Mouse (Mus musculus): ENCODE measurements around the gene Eif3l. TPM values are rescaled to one million over a fixed set of nuclear protein-coding genes. Genes with fewer than 3 reads are reported as not detected.

The Eif3l gene
- polyA plus RNA-seq, 2 experiments: 198 to 214 TPM

GRCm38 (mm10) chr15:79097135-79097534 lies 22.2 kb downstream of the Eif3l start:
- peaks cover 8% of the 10 kb centered on the region for H3K4me1 ChIP-seq (ENCODE audit: control insufficient read depth, insufficient read depth, low read length)
- H3K4me3 ChIP-seq (replicated peaks; ENCODE audit: low read length): no peak overlapping the region
- DNase-seq (ENCODE audit: low spot score) (no peak), ATAC-seq (ENCODE audit: low FRiP score, low read depth) (no peak)
- WGBS: 25% methylated on average over 2 of the region's 2 CpGs
- no peak overlapping the region for H3K9ac ChIP-seq (ENCODE audit: low read depth, low read length, severe bottlenecking)
- H3K36me3 ChIP-seq (ENCODE audit: control insufficient read depth, insufficient read depth, low read length): peaks cover 41% of the 10 kb centered on the region
- no peaks in the 10 kb centered on the region for H3K27me3 ChIP-seq (ENCODE audit: control insufficient read depth, insufficient read depth, low read length)
- H3K9me3 ChIP-seq (ENCODE audit: control insufficient read depth, low read length): no peaks in the 10 kb centered on the region
- peak overlapping the region; percentile 58 for H3K27ac ChIP-seq (replicated peaks; ENCODE audit: low read depth, low read length)
- no peak for TF ChIP-seq POLR2A (IDR thresholded peaks at IDR 0.05; ENCODE audit: borderline replicate concordance, extremely low read depth, insufficient read depth, insufficient read length)
- no peak overlapping the region for H3K4me2 ChIP-seq (replicated peaks; ENCODE audit: low read depth, low read length, severe bottlenecking)

- no peak overlapping the region for H3K4me2 ChIP-seq (replicated peaks; ENCODE audit: low read depth, low read length, severe bottlenecking)
- H3K36me3 ChIP-seq (ENCODE audit: control insufficient read depth, insufficient read depth, low read length): peaks cover 37% of the 10 kb centered on the region
- H3K9me3 ChIP-seq (ENCODE audit: control insufficient read depth, low read length): no peaks in the 10 kb centered on the region
- H3K9ac ChIP-seq (ENCODE audit: low read depth, low read length, severe bottlenecking): peak overlapping the region; percentile 34; the same call in 1 of the 2 replicates
- peaks cover 8% of the 10 kb centered on the region for H3K4me1 ChIP-seq (ENCODE audit: control insufficient read depth, insufficient read depth, low read length)
- TF ChIP-seq POLR2A (IDR thresholded peaks at IDR 0.05; ENCODE audit: borderline replicate concordance, extremely low read depth, insufficient read depth, insufficient read length): no peak
- ATAC-seq (ENCODE audit: low FRiP score, low read depth) (peak; percentile 75), DNase-seq (ENCODE audit: low spot score) (peak; percentile 48)
- H3K27me3 ChIP-seq (ENCODE audit: control insufficient read depth, insufficient read depth, low read length): no peaks in the 10 kb centered on the region
- WGBS: 48% methylated on average over 6 of the region's 6 CpGs
- H3K27ac ChIP-seq (replicated peaks; ENCODE audit: low read depth, low read length): peak overlapping the region; percentile 58
- no peak overlapping the region for H3K4me3 ChIP-seq (replicated peaks; ENCODE audit: low read length)
Measured at GRCm38 (mm10) chr15:79097611-79098025, 22.6 kb downstream of the Eif3l start.

- no peak for DNase-seq (ENCODE audit: low spot score)
- H3K9me3 ChIP-seq (ENCODE audit: control insufficient read depth, low read length): no peaks in the 10 kb centered on the region
- H3K36me3 ChIP-seq (ENCODE audit: control insufficient read depth, insufficient read depth, low read length): peaks cover 31% of the 10 kb centered on the region
- 0 out of 2 replicates have a peak overlapping the region, but pooled peaks have one; percentile 58 for H3K27ac ChIP-seq (replicated peaks; ENCODE audit: low read depth, low read length)
- H3K4me1 ChIP-seq (ENCODE audit: control insufficient read depth, insufficient read depth, low read length): peaks cover 8% of the 10 kb centered on the region
- no peak overlapping the region for H3K4me3 ChIP-seq (replicated peaks; ENCODE audit: low read length)
- no peaks in the 10 kb centered on the region for H3K27me3 ChIP-seq (ENCODE audit: control insufficient read depth, insufficient read depth, low read length)
- H3K9ac ChIP-seq (ENCODE audit: low read depth, low read length, severe bottlenecking): no peak overlapping the region
- no peak overlapping the region for H3K4me2 ChIP-seq (replicated peaks; ENCODE audit: low read depth, low read length, severe bottlenecking)
- 56% methylated on average over 5 of the region's 5 CpGs for WGBS
- no peak for ATAC-seq (ENCODE audit: low FRiP score, low read depth)
- TF ChIP-seq POLR2A (IDR thresholded peaks at IDR 0.05; ENCODE audit: borderline replicate concordance, extremely low read depth, insufficient read depth, insufficient read length): no peak
Measured at GRCm38 (mm10) chr15:79098220-79098619, 23.2 kb downstream of the Eif3l start.

GRCm38 (mm10) chr15:79098868-79099267 lies 23.9 kb downstream of the Eif3l start:
- Histone ChIP-seq H3K4me1 (ENCODE audit: control insufficient read depth, insufficient read depth, low read length) (peaks cover 8% of the 10 kb centered on the region), H3K4me2 (replicated peaks; ENCODE audit: low read depth, low read length, severe bottlenecking) (no peak overlapping the region), H3K9me3 (ENCODE audit: control insufficient read depth, low read length) (no peaks in the 10 kb centered on the region), H3K36me3 (ENCODE audit: control insufficient read depth, insufficient read depth, low read length) (peaks cover 24% of the 10 kb centered on the region), H3K27ac (replicated peaks; ENCODE audit: low read depth, low read length) (no peak overlapping the region), H3K27me3 (ENCODE audit: control insufficient read depth, insufficient read depth, low read length) (no peaks in the 10 kb centered on the region), H3K4me3 (replicated peaks; ENCODE audit: low read length) (no peak overlapping the region), H3K9ac (ENCODE audit: low read depth, low read length, severe bottlenecking) (no peak overlapping the region)
- TF ChIP-seq POLR2A (IDR thresholded peaks at IDR 0.05; ENCODE audit: borderline replicate concordance, extremely low read depth, insufficient read depth, insufficient read length): no peak
- no peak for DNase-seq (ENCODE audit: low spot score)
- WGBS: 61% methylated on average over 7 of the region's 7 CpGs
- no peak for ATAC-seq (ENCODE audit: low FRiP score, low read depth)

GRCm38 (mm10) chr15:79099456-79099855 lies 24.5 kb downstream of the Eif3l start:
- DNase-seq (ENCODE audit: low spot score): no peak
- Histone ChIP-seq H3K9ac (ENCODE audit: low read depth, low read length, severe bottlenecking) (no peak overlapping the region), H3K9me3 (ENCODE audit: control insufficient read depth, low read length) (no peaks in the 10 kb centered on the region), H3K36me3 (ENCODE audit: control insufficient read depth, insufficient read depth, low read length) (peaks cover 18% of the 10 kb centered on the region), H3K27ac (replicated peaks; ENCODE audit: low read depth, low read length) (no peak overlapping the region), H3K4me2 (replicated peaks; ENCODE audit: low read depth, low read length, severe bottlenecking) (no peak overlapping the region), H3K27me3 (ENCODE audit: control insufficient read depth, insufficient read depth, low read length) (no peaks in the 10 kb centered on the region), H3K4me3 (replicated peaks; ENCODE audit: low read length) (no peak overlapping the region), H3K4me1 (ENCODE audit: control insufficient read depth, insufficient read depth, low read length) (peaks cover 8% of the 10 kb centered on the region)
- no peak for TF ChIP-seq POLR2A (IDR thresholded peaks at IDR 0.05; ENCODE audit: borderline replicate concordance, extremely low read depth, insufficient read depth, insufficient read length)
- no peak for ATAC-seq (ENCODE audit: low FRiP score, low read depth)
- 68% methylated on average over 4 of the region's 4 CpGs for WGBS

- Histone ChIP-seq H3K4me3 (replicated peaks; ENCODE audit: low read length) (no peak overlapping the region), H3K4me1 (ENCODE audit: control insufficient read depth, insufficient read depth, low read length) (peaks cover 8% of the 10 kb centered on the region), H3K9me3 (ENCODE audit: control insufficient read depth, low read length) (no peaks in the 10 kb centered on the region), H3K4me2 (replicated peaks; ENCODE audit: low read depth, low read length, severe bottlenecking) (no peak overlapping the region), H3K9ac (ENCODE audit: low read depth, low read length, severe bottlenecking) (no peak overlapping the region), H3K27ac (replicated peaks; ENCODE audit: low read depth, low read length) (no peak overlapping the region), H3K36me3 (ENCODE audit: control insufficient read depth, insufficient read depth, low read length) (peaks cover 11% of the 10 kb centered on the region), H3K27me3 (ENCODE audit: control insufficient read depth, insufficient read depth, low read length) (no peaks in the 10 kb centered on the region)
- no peak for TF ChIP-seq POLR2A (IDR thresholded peaks at IDR 0.05; ENCODE audit: borderline replicate concordance, extremely low read depth, insufficient read depth, insufficient read length)
- ATAC-seq (ENCODE audit: low FRiP score, low read depth) (no peak), DNase-seq (ENCODE audit: low spot score) (no peak)
- WGBS: 62% methylated on average over 4 of the region's 4 CpGs
Measured at GRCm38 (mm10) chr15:79100391-79100790, 25.4 kb downstream of the Eif3l start.

Data from limb, embryonic 14.5 days (tissue).